Comparison of ENCODE assay signal across 7 mouse cellular contexts in genomic region chr15:84995967-84996366, GRCm38 (mm10). TPM values are rescaled to one million over a fixed set of nuclear protein-coding genes. Genes with fewer than 3 reads are reported as not detected.
DNase-seq lines count a peak whose midpoint lies in the region; ATAC-seq and TF ChIP-seq lines count a peak whose summit lies in the region.

No protein-coding gene starts in this region.

- ATAC-seq in liver, embryonic 12.5 days = no peak; the same call in 1 of the 2 replicates
- no peak for ATAC-seq in liver, postnatal 0 days

- no peak for TF ChIP-seq EP300 in liver, postnatal 0 days (IDR thresholded peaks at IDR 0.05; ENCODE audit: low read depth)

- H3K36me3 ChIP-seq in liver, embryonic 12.5 days = no peaks in the 10 kb centered on the region
- H3K36me3 ChIP-seq in liver, postnatal 0 days (replicated peaks; ENCODE audit: insufficient read depth, low read length) = no peaks in the 10 kb centered on the region

- no peak overlapping the region for H3K4me3 ChIP-seq in liver, embryonic 12.5 days
- no peak overlapping the region for H3K4me3 ChIP-seq in bone marrow, adult 2 months (replicated peaks; ENCODE audit: control insufficient read depth, low read depth, low read length)
- no peak overlapping the region for H3K4me3 ChIP-seq in liver, postnatal 0 days (ENCODE audit: low read depth, low read length)

- H3K9me3 ChIP-seq in liver, embryonic 12.5 days (replicated peaks) = no peaks in the 10 kb centered on the region
- H3K9me3 ChIP-seq in liver, postnatal 0 days (ENCODE audit: low read length) = no peaks in the 10 kb centered on the region

- H3K4me2 ChIP-seq in liver, embryonic 12.5 days = no peak overlapping the region
- H3K4me2 ChIP-seq in liver, postnatal 0 days (ENCODE audit: low read depth, low read length) = no peak overlapping the region

- intact Hi-C loops in gastrocnemius, postnatal 36 days (cut with DNase I) = loop anchor here (5.0 kb wide), 1 partner anchor 239 kb away; no protein-coding TSS in a partner anchor

- no peak for TF ChIP-seq POLR2A in bone marrow, adult 2 months (IDR thresholded peaks at IDR 0.05; ENCODE audit: borderline replicate concordance, control insufficient read depth, low read depth, low read length)

- 13% methylated on average over 1 of the region's 1 CpGs for WGBS in liver, embryonic 12.5 days (ENCODE audit: insufficient replicate concordance)
- WGBS in bone marrow, adult 2 months = 5% methylated on average over 1 of the region's 1 CpGs
- 0% methylated on average over 1 of the region's 1 CpGs for WGBS in liver, postnatal 0 days (ENCODE audit: insufficient replicate concordance)

- H3K27me3 ChIP-seq in liver, embryonic 12.5 days (replicated peaks) = peaks cover 19% of the 10 kb centered on the region
- no peaks in the 10 kb centered on the region for H3K27me3 ChIP-seq in liver, postnatal 0 days (ENCODE audit: insufficient read depth, low read length)

- TF ChIP-seq CTCF in bone marrow, adult 2 months (IDR thresholded peaks at IDR 0.05; ENCODE audit: control insufficient read depth, insufficient read depth, low read length) = peak; percentile 80
- TF ChIP-seq CTCF in liver, postnatal 0 days (IDR thresholded peaks at IDR 0.05; ENCODE audit: low read depth) = peak; percentile 74

- H3K27ac ChIP-seq in liver, embryonic 12.5 days = no peak overlapping the region
- no peak overlapping the region for H3K27ac ChIP-seq in bone marrow, adult 2 months (ENCODE audit: control insufficient read depth, insufficient read depth, low read depth, low read length, poor library complexity)
- no peak overlapping the region for H3K27ac ChIP-seq in liver, postnatal 0 days (ENCODE audit: low read depth)

- H3K9ac ChIP-seq in liver, embryonic 12.5 days = no peak overlapping the region
- H3K9ac ChIP-seq in liver, postnatal 0 days (replicated peaks) = no peak overlapping the region

- H3K4me1 ChIP-seq in liver, embryonic 12.5 days = no peaks in the 10 kb centered on the region
- peaks cover 11% of the 10 kb centered on the region for H3K4me1 ChIP-seq in bone marrow, adult 2 months (ENCODE audit: control insufficient read depth, insufficient read depth, low read length)
- peaks cover 6% of the 10 kb centered on the region for H3K4me1 ChIP-seq in liver, postnatal 0 days (ENCODE audit: insufficient read depth)

- DNase-seq in liver (peak; percentile 63), MEL-GATA-1-ER (ENCODE audit: extremely low read depth, low read depth) (peak; percentile 61)
- peak; percentile 46 to 60 for DNase-seq in gastrocnemius, postnatal 36 days
- peak; percentile 74 for DNase-seq in liver, postnatal 0 days
- DNase-seq in spleen, postnatal 36 days (ENCODE audit: low spot score in 2 of 2) = peak; percentile 58 to 62

RNA-seq across cellular contexts. Expression of gene 5031439G07Rik, which starts 7.6 kb away (rescaled TPM):
- 3.6 and 4.9 TPM in 2 replicates for polyA plus RNA-seq in liver, embryonic 12.5 days (2016; fragmentation: Nextera tagmentation; extraction: Ambion mirVana)
- 11.9 and 14.9 TPM in 2 replicates for polyA plus RNA-seq in bone marrow, adult 2 months (2011; ENCODE audit: insufficient read depth, insufficient read length, low replicate concordance, missing spikeins)
- total RNA-seq in gastrocnemius, postnatal 36 days (2021) = 10 to 100 TPM; 78.0 to 86.5 TPM
- polyA plus RNA-seq in liver, postnatal 0 days (2015; fragmentation: Nextera tagmentation; extraction: Ambion mirVana) = 4.0 and 5.0 TPM in 2 replicates

RNA-seq across cellular contexts. Expression of gene Upk3a, which starts 21.0 kb away (rescaled TPM):
- not detected in 2 replicates for polyA plus RNA-seq in liver, embryonic 12.5 days (2016; fragmentation: Nextera tagmentation; extraction: Ambion mirVana)
- not detected in 2 replicates for polyA plus RNA-seq in bone marrow, adult 2 months (2011; ENCODE audit: insufficient read depth, insufficient read length, low replicate concordance, missing spikeins)
- not detected for total RNA-seq in gastrocnemius, postnatal 36 days (2021)
- polyA plus RNA-seq in liver, postnatal 0 days (2015; fragmentation: Nextera tagmentation; extraction: Ambion mirVana) = not detected in 2 replicates

RNA-seq across cellular contexts. Expression of gene Fam118a, which starts 32.8 kb away (rescaled TPM):
- 11.2 and 11.4 TPM in 2 replicates for polyA plus RNA-seq in liver, embryonic 12.5 days (2016; fragmentation: Nextera tagmentation; extraction: Ambion mirVana)
- polyA plus RNA-seq in bone marrow, adult 2 months (2011; ENCODE audit: insufficient read depth, insufficient read length, low replicate concordance, missing spikeins) = 2.0 and 8.7 TPM in 2 replicates
- 1 to 10 TPM; 3.9 to 5.4 TPM for total RNA-seq in gastrocnemius, postnatal 36 days (2021)
- 2.9 and 4.2 TPM in 2 replicates for polyA plus RNA-seq in liver, postnatal 0 days (2015; fragmentation: Nextera tagmentation; extraction: Ambion mirVana)
